Mouse (Mus musculus) limb, embryonic 10.5 days (tissue): ENCODE results near the gene Cops3. TPM values are rescaled to one million over a fixed set of nuclear protein-coding genes. Genes with fewer than 3 reads are reported as not detected.
A peak's percentile ranks its signal among the peaks of the same experiment; 100 is the strongest.

Experiments
- DNase-seq: peaks from one replicate; pipeline ENCODE4 v3.0.0-alpha.2; 2017; ENCODE audit warnings: low spot score
- H3K27ac ChIP-seq: fragments of 300-500 bp; sonication (generic); 2 replicates; pipeline ENCODE4 v1.5.1; 2016; ENCODE audit warnings: mild to moderate bottlenecking
- H3K27me3 ChIP-seq: fragments of 300-500 bp; sonication (generic); 2 replicates; pipeline ENCODE4 v1.6.1; 2016; ENCODE audit warnings: low read depth, mild to moderate bottlenecking; ENCODE audit not compliant: poor library complexity, severe bottlenecking
- H3K36me3 ChIP-seq: fragments of 300-500 bp; sonication (generic); 2 replicates; pipeline ENCODE4 v1.6.1; 2016; ENCODE audit warnings: mild to moderate bottlenecking, moderate library complexity
- H3K4me1 ChIP-seq: fragments of 300-500 bp; sonication (generic); 2 replicates; pipeline ENCODE4 v1.6.1; 2016
- H3K4me3 ChIP-seq: fragments of 300-500 bp; sonication (generic); 2 replicates; pipeline ENCODE4 v1.5.1; 2016; ENCODE audit warnings: mild to moderate bottlenecking, moderate library complexity
- H3K9me3 ChIP-seq: fragments of 300-500 bp; sonication (generic); replicated peaks from 2 replicates; pipeline ENCODE4 v1.6.1; 2016; ENCODE audit warnings: mild to moderate bottlenecking
- WGBS: fragments of 180-500 bp; shearing (Covaris S2); methylation state at CpG from one replicate; pipeline ENCODE4 v1.1.7; 2016; 5-methylcytosine and 5-hydroxymethylcytosine counted together
- polyA plus RNA-seq: library from polyadenylated mRNA; unstranded; fragments of >200 nt; fragmentation: Nextera tagmentation; extraction: Ambion mirVana; gene quantifications from 2 replicates; pipeline ENCODE4 v1.2.1, GENCODE M21; 2016

The Cops3 gene
- polyA plus RNA-seq = 245 and 248 TPM in 2 replicates

GRCm38 (mm10) chr11:59839459-59840126 lies at the start of gene Cops3:
TSS of gene Cops3 (minus strand) at chr11:59839838.
- H3K36me3 ChIP-seq = peaks cover 35% of the 10 kb centered on the region
- no peaks in the 10 kb centered on the region for H3K27me3 ChIP-seq
- no peaks in the 10 kb centered on the region for H3K9me3 ChIP-seq
- peaks cover 35% of the 10 kb centered on the region for H3K4me1 ChIP-seq
- H3K27ac ChIP-seq = peak within 1 kb of the TSS; percentile 98
- WGBS = under 1% methylated on average over 43 of the region's 43 CpGs
- peak; percentile 97 for DNase-seq
- H3K4me3 ChIP-seq = peak within 1 kb of the TSS; percentile 98

GRCm38 (mm10) chr11:59888151-59888550 lies 48.5 kb upstream of the Cops3 start:
- 77% methylated on average over 5 of the region's 5 CpGs for WGBS
- no peak for DNase-seq
- no peak overlapping the region for H3K27ac ChIP-seq

GRCm38 (mm10) chr11:59886952-59887351 lies 47.3 kb upstream of the Cops3 start:
- H3K36me3 ChIP-seq = no peaks in the 10 kb centered on the region
- H3K27ac ChIP-seq = no peak overlapping the region
- no peaks in the 10 kb centered on the region for H3K9me3 ChIP-seq
- DNase-seq = no peak
- 67% methylated on average over 1 of the region's 1 CpGs for whole genome bisulfite sequencing
- H3K4me1 ChIP-seq = peaks cover 12% of the 10 kb centered on the region
- H3K27me3 ChIP-seq = no peaks in the 10 kb centered on the region
- H3K4me3 ChIP-seq = no peak overlapping the region

More at GRCm38 (mm10) chr11:59888151-59888550, 48.5 kb upstream of the Cops3 start:
- H3K9me3 ChIP-seq = no peaks in the 10 kb centered on the region
- H3K36me3 ChIP-seq = no peaks in the 10 kb centered on the region
- H3K27me3 ChIP-seq = no peaks in the 10 kb centered on the region
- H3K4me1 ChIP-seq = peaks cover 16% of the 10 kb centered on the region
- no peak overlapping the region for H3K4me3 ChIP-seq

GRCm38 (mm10) chr11:59885217-59885986 lies 45.8 kb upstream of the Cops3 start:
- Histone ChIP-seq H3K9me3 (no peaks in the 10 kb centered on the region), H3K27ac (peak overlapping the region; percentile 61), H3K4me3 (no peak overlapping the region), H3K4me1 (peaks cover 12% of the 10 kb centered on the region), H3K36me3 (no peaks in the 10 kb centered on the region), H3K27me3 (no peaks in the 10 kb centered on the region)
- 76% methylated on average over 17 of the region's 17 CpGs for WGBS
- DNase-seq = no peak

- DNase-seq = peak; percentile 87
- Histone ChIP-seq H3K27ac (peak overlapping the region; percentile 81), H3K9me3 (no peaks in the 10 kb centered on the region), H3K36me3 (peaks cover 27% of the 10 kb centered on the region), H3K4me1 (peaks cover 9% of the 10 kb centered on the region), H3K27me3 (no peaks in the 10 kb centered on the region), H3K4me3 (no peak overlapping the region)
- 27% methylated on average over 2 of the region's 2 CpGs for WGBS
Measured at GRCm38 (mm10) chr11:59880031-59880430, 40.4 kb upstream of the Cops3 start.

GRCm38 (mm10) chr11:59872124-59872523 lies 32.5 kb upstream of the Cops3 start:
- H3K36me3 ChIP-seq = peaks cover 52% of the 10 kb centered on the region

GRCm38 (mm10) chr11:59864316-59864715 lies 24.7 kb upstream of the Cops3 start:
- Histone ChIP-seq H3K36me3 (peaks cover 23% of the 10 kb centered on the region), H3K9me3 (no peaks in the 10 kb centered on the region), H3K4me3 (no peak overlapping the region), H3K27ac (no peak overlapping the region), H3K27me3 (no peaks in the 10 kb centered on the region), H3K4me1 (0 out of 2 replicates have a peak, but pooled peaks cover 10% of the 10 kb centered on the region)
- DNase-seq = no peak
- WGBS = 92% methylated on average over 6 of the region's 6 CpGs

More at GRCm38 (mm10) chr11:59872124-59872523, 32.5 kb upstream of the Cops3 start:
- DNase-seq = no peak
- H3K4me3 ChIP-seq = no peak overlapping the region
- WGBS = 84% methylated on average over 8 of the region's 8 CpGs
- no peaks in the 10 kb centered on the region for H3K9me3 ChIP-seq
- no peaks in the 10 kb centered on the region for H3K27me3 ChIP-seq
- H3K27ac ChIP-seq = no peak overlapping the region
- H3K4me1 ChIP-seq = no peaks in the 10 kb centered on the region

- H3K9me3 ChIP-seq = no peaks in the 10 kb centered on the region
- H3K4me1 ChIP-seq = 0 out of 2 replicates have a peak, but pooled peaks cover 10% of the 10 kb centered on the region
- DNase-seq = no peak
- H3K36me3 ChIP-seq = peaks cover 19% of the 10 kb centered on the region
- 93% methylated on average over 11 of the region's 11 CpGs for WGBS
- H3K27me3 ChIP-seq = no peaks in the 10 kb centered on the region
- no peak overlapping the region for H3K27ac ChIP-seq
- H3K4me3 ChIP-seq = no peak overlapping the region
Measured at GRCm38 (mm10) chr11:59860467-59860866, 20.8 kb upstream of the Cops3 start.

- WGBS = 72% methylated on average over 3 of the region's 3 CpGs
- Histone ChIP-seq H3K9me3 (no peaks in the 10 kb centered on the region), H3K4me3 (no peak overlapping the region), H3K4me1 (peaks cover 22% of the 10 kb centered on the region), H3K27ac (no peak overlapping the region), H3K36me3 (peaks cover 13% of the 10 kb centered on the region; the same call in 1 of the 2 replicates), H3K27me3 (no peaks in the 10 kb centered on the region)
- DNase-seq = no peak
Measured at GRCm38 (mm10) chr11:59852865-59853264, 13.2 kb upstream of the Cops3 start.

GRCm38 (mm10) chr11:59847891-59848884 lies 8.6 kb upstream of the Cops3 start:
- WGBS = under 1% methylated on average over 69 of the region's 69 CpGs
- Histone ChIP-seq H3K36me3 (peaks cover 15% of the 10 kb centered on the region), H3K27ac (peak overlapping the region; percentile 96), H3K9me3 (no peaks in the 10 kb centered on the region), H3K4me1 (peaks cover 34% of the 10 kb centered on the region), H3K4me3 (peak overlapping the region; percentile 89), H3K27me3 (no peaks in the 10 kb centered on the region)
- peak; percentile 85 for DNase-seq

GRCm38 (mm10) chr11:59847131-59847530 lies 7.5 kb upstream of the Cops3 start:
- H3K4me3 ChIP-seq = peak overlapping the region; percentile 89
- H3K27me3 ChIP-seq = no peaks in the 10 kb centered on the region
- H3K27ac ChIP-seq = no peak overlapping the region
- WGBS = 36% methylated on average over 2 of the region's 2 CpGs
- peaks cover 40% of the 10 kb centered on the region for H3K4me1 ChIP-seq
- H3K9me3 ChIP-seq = no peaks in the 10 kb centered on the region
- peak; percentile 52 for DNase-seq
- H3K36me3 ChIP-seq = peaks cover 18% of the 10 kb centered on the region

- Histone ChIP-seq H3K27ac (no peak overlapping the region), H3K36me3 (peaks cover 23% of the 10 kb centered on the region), H3K4me3 (no peak overlapping the region), H3K9me3 (no peaks in the 10 kb centered on the region), H3K4me1 (peaks cover 36% of the 10 kb centered on the region), H3K27me3 (no peaks in the 10 kb centered on the region)
- 95% methylated on average over 11 of the region's 11 CpGs for WGBS
- DNase-seq = no peak
Measured at GRCm38 (mm10) chr11:59846311-59846710, 6.7 kb upstream of the Cops3 start.
